Mouse (Mus musculus): ENCODE data around the gene Zfp449. TPM values are rescaled to one million over a fixed set of nuclear protein-coding genes. Genes with fewer than 3 reads are reported as not detected.
"Not testable (repeated sequence)": the region's sequence is repeated elsewhere in the genome, so short reads cannot be mapped to it uniquely, and the experiment has no call there.

Gene Zfp449
- 1 to 10 TPM; 2.1 to 3.2 (median 2.5) TPM for total RNA-seq (2022)

- DNase-seq (ENCODE audit: low spot score in 2 of 2) = peak; percentile 53 to 81
Observed at GRCm38 (mm10) chrX:56346176-56346931, at the start of gene Zfp449. Zfp449 (plus strand) TSS chrX:56346400.

GRCm38 (mm10) chrX:56307597-56307996, 38.6 kb upstream of the Zfp449 start:
- DNase-seq (ENCODE audit: low spot score in 2 of 2) = no peak

GRCm38 (mm10) chrX:56312813-56313212, 33.4 kb upstream of the Zfp449 start:
- no peak for DNase-seq (ENCODE audit: low spot score in 2 of 2)

GRCm38 (mm10) chrX:56322096-56322495, 24.1 kb upstream of the Zfp449 start:
- no peak for DNase-seq (ENCODE audit: low spot score in 2 of 2)

GRCm38 (mm10) chrX:56322731-56323130, 23.5 kb upstream of the Zfp449 start:
- DNase-seq (ENCODE audit: low spot score in 2 of 2) = no peak

GRCm38 (mm10) chrX:56332046-56332445, 14.2 kb upstream of the Zfp449 start:
- no peak for DNase-seq (ENCODE audit: low spot score in 2 of 2)

GRCm38 (mm10) chrX:56340305-56340704, 5.9 kb upstream of the Zfp449 start:
- DNase-seq (ENCODE audit: low spot score in 2 of 2) = no peak

GRCm38 (mm10) chrX:56342921-56343320, 3.3 kb upstream of the Zfp449 start:
- DNase-seq (ENCODE audit: low spot score in 2 of 2) = no peak

- peak; percentile 13 to 49 for DNase-seq (ENCODE audit: low spot score in 2 of 2)
Observed at GRCm38 (mm10) chrX:56346932-56347253, 693 bp downstream of the Zfp449 start.

GRCm38 (mm10) chrX:56374431-56375128, 28.4 kb downstream of the Zfp449 start, which contains the start of gene Smim10l2a:
Smim10l2a (plus strand) TSS chrX:56374586.
- not testable (repeated sequence) for DNase-seq (ENCODE audit: low spot score in 2 of 2)

GRCm38 (mm10) chrX:56380852-56381251, 34.7 kb downstream of the Zfp449 start:
- no peak for DNase-seq (ENCODE audit: low spot score in 2 of 2)

- DNase-seq (ENCODE audit: low spot score in 2 of 2) = no peak
Observed at GRCm38 (mm10) chrX:56384142-56384541, 37.9 kb downstream of the Zfp449 start.

- DNase-seq (ENCODE audit: low spot score in 2 of 2) = no peak
Observed at GRCm38 (mm10) chrX:56404646-56405045, 58.4 kb downstream of the Zfp449 start.

GRCm38 (mm10) chrX:56405482-56405881, 59.3 kb downstream of the Zfp449 start:
- no peak for DNase-seq (ENCODE audit: low spot score in 2 of 2)

GRCm38 (mm10) chrX:56406128-56406527, 59.9 kb downstream of the Zfp449 start:
- DNase-seq (ENCODE audit: low spot score in 2 of 2) = no peak

Other genes with a start within 250 kb of the Zfp449 start
- not detected for gene 3830403N18Rik, start 209.8 kb upstream of the Zfp449 start, total RNA-seq (2022)
- not detected for gene Gm773, start 133.5 kb upstream of the Zfp449 start, total RNA-seq (2022)
- gene Smim10l2a, start 28.2 kb downstream of the Zfp449 start, total RNA-seq (2022) = under 1 TPM in 1 of 4 experiments, not detected in 3; 0.16 TPM
- gene Gm2174, start 101.6 kb downstream of the Zfp449 start, total RNA-seq (2022) = under 1 TPM in 1 of 4 experiments, not detected in 3; 0.97 TPM
- 1 to 10 TPM; 3.4 to 6.5 (median 4.1) TPM for gene Ints6l, start 108.5 kb downstream of the Zfp449 start, total RNA-seq (2022)
- gene Gm10477, start 178.3 kb downstream of the Zfp449 start, total RNA-seq (2022) = not detected
- not detected for gene Gm648, start 203.2 kb downstream of the Zfp449 start, total RNA-seq (2022)